Mouse (Mus musculus): ENCODE data around the gene Rnf17. TPM values are rescaled to one million over a fixed set of nuclear protein-coding genes. Genes with fewer than 3 reads are reported as not detected.
A peak's percentile ranks its signal among the peaks of the same experiment; 100 is the strongest.

The Rnf17 gene
- total and polyA plus RNA-seq, 3 experiments = 37.0 to 183 (median 46.4) TPM

GRCm38 (mm10) chr14:56462090-56462489, 59.7 kb downstream of the Rnf17 start (continued):
- TF ChIP-seq JUND (IDR thresholded peaks at IDR 0.05; ENCODE audit: low read depth, low read length) = no peak
- TF ChIP-seq MYB (IDR thresholded peaks at IDR 0.05; ENCODE audit: low read depth, low read length) = 0 out of 2 replicates have a peak, but pooled peaks have one; percentile 24
- no peak for TF ChIP-seq MYC (IDR thresholded peaks at IDR 0.05; ENCODE audit: low read depth, low read length)
- no peak for TF ChIP-seq MAX (IDR thresholded peaks at IDR 0.05; ENCODE audit: low read length)
- no peak for TF ChIP-seq POLR2AphosphoS5 (IDR thresholded peaks at IDR 0.05; ENCODE audit: borderline replicate concordance, low read depth, low read length)
- no peak for TF ChIP-seq GABPA (IDR thresholded peaks at IDR 0.05; ENCODE audit: low read depth, low read length)
- no peak for TF ChIP-seq POLR2AphosphoS2 (IDR thresholded peaks at IDR 0.05; ENCODE audit: low read length)
- no peak for TF ChIP-seq RAD21 (IDR thresholded peaks at IDR 0.05; ENCODE audit: low read depth, low read length)
- TF ChIP-seq ZNF384 (IDR thresholded peaks at IDR 0.05; ENCODE audit: low read depth, low read length) = no peak
- TF ChIP-seq TCF12 (IDR thresholded peaks at IDR 0.05; ENCODE audit: low read depth, low read length) = no peak
- TF ChIP-seq TBP (IDR thresholded peaks at IDR 0.05; ENCODE audit: low read depth, low read length) = no peak
- peak; percentile 41 to 71; a peak in 2 of 4 replicates for TF ChIP-seq EP300 (IDR thresholded peaks at IDR 0.05; ENCODE audit: low read depth in 1 of 2, low read length in 2 of 2)
- no peak for TF ChIP-seq HCFC1 (IDR thresholded peaks at IDR 0.05; ENCODE audit: low read depth, low read length)
- no peak for TF ChIP-seq USF2 (IDR thresholded peaks at IDR 0.05; ENCODE audit: borderline replicate concordance in 1 of 2, insufficient read depth in 1 of 2, low read depth in 1 of 2, low read length in 2 of 2)
- TF ChIP-seq SMC3 (IDR thresholded peaks at IDR 0.05; ENCODE audit: low read depth, low read length) = no peak
- TF ChIP-seq KAT2A (conservative IDR thresholded peaks at IDR 0.05; ENCODE audit: low read depth, low read length) = no peak
- TF ChIP-seq E2F4 (IDR thresholded peaks at IDR 0.05; ENCODE audit: borderline replicate concordance, low read depth, low read length) = no peak
- no peak for TF ChIP-seq MAZ (IDR thresholded peaks at IDR 0.05; ENCODE audit: low read depth, low read length)
- TF ChIP-seq SIN3A (IDR thresholded peaks at IDR 0.05; ENCODE audit: low read length) = no peak
- TF ChIP-seq CHD1 (IDR thresholded peaks at IDR 0.05; ENCODE audit: low read depth, low read length) = no peak
- 0 out of 2 replicates have a peak, but pooled peaks have one; percentile 28 for TF ChIP-seq GATA1 (IDR thresholded peaks at IDR 0.05; ENCODE audit: low read depth, low read length)

DNA sequence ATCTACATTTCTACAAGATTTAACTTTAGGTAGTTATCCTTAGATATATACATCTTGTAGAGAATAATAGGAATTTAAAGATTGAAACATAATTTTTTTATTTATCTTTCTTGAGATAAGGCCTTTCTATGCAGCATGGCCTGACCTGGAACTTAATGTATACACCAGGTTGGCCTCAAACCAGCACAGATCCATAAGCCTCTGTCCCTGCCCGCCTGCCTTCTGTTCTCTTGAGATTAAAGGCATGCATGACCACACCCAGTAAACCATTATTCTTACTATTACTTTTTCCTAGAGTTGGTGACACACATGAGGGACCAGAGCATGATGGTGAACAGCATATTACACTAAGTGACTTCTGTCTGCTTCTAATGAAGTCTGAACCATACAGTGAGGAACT, 60.3 kb downstream of the Rnf17 start:
- H3K4me3 ChIP-seq (ENCODE audit: control insufficient read depth in 1 of 2, insufficient read depth in 1 of 2, low read depth in 2 of 2, low read length in 2 of 2) = no peak overlapping the region
- H3K9ac ChIP-seq (ENCODE audit: control insufficient read depth, low read depth, low read length, poor library complexity, severe bottlenecking) = no peak overlapping the region
- peaks cover 20 to 31% of the 10 kb centered on the region in 2 experiments for H3K36me3 ChIP-seq (ENCODE audit: control insufficient read depth in 1 of 2, insufficient read depth in 2 of 2, low read length in 2 of 2)
- no peaks in the 10 kb centered on the region for H3K27me3 ChIP-seq (ENCODE audit: control insufficient read depth in 1 of 2, insufficient read depth in 2 of 2, low read length in 2 of 2)
- H3K79me2 ChIP-seq (ENCODE audit: control insufficient read depth, insufficient read depth, low read length, poor library complexity) = no peaks in the 10 kb centered on the region
- TF ChIP-seq RCOR1 (IDR thresholded peaks at IDR 0.05; ENCODE audit: low read depth, low read length) (no peak), CHD1 (IDR thresholded peaks at IDR 0.05; ENCODE audit: low read depth, low read length) (no peak), EP300 (IDR thresholded peaks at IDR 0.05; ENCODE audit: low read depth in 1 of 2, low read length in 2 of 2) (peak; percentile 50 to 62; a peak in 2 of 4 replicates), MYB (IDR thresholded peaks at IDR 0.05; ENCODE audit: low read depth, low read length) (no peak), TBP (IDR thresholded peaks at IDR 0.05; ENCODE audit: low read depth, low read length) (no peak), ZC3H11A (IDR thresholded peaks at IDR 0.05; ENCODE audit: low read depth, low read length) (no peak), CTCF (IDR thresholded peaks at IDR 0.05 in 2 of 3, conservative IDR thresholded peaks at IDR 0.05 in 1 of 3; ENCODE audit: control insufficient read depth in 1 of 3, insufficient read depth in 1 of 3, low read depth in 2 of 3, low read length in 3 of 3, poor library complexity in 1 of 3, severe bottlenecking in 1 of 3) (no peak), TCF12 (IDR thresholded peaks at IDR 0.05; ENCODE audit: low read depth, low read length) (peak; percentile 53; the same call in 1 of the 2 replicates), MAX (IDR thresholded peaks at IDR 0.05; ENCODE audit: low read length) (no peak), NELFE (IDR thresholded peaks at IDR 0.05; ENCODE audit: low read depth, low read length) (no peak), POLR2AphosphoS2 (IDR thresholded peaks at IDR 0.05; ENCODE audit: low read length) (no peak), TAL1 (IDR thresholded peaks at IDR 0.05; ENCODE audit: low read length) (peak; percentile 64), GATA1 (IDR thresholded peaks at IDR 0.05; ENCODE audit: low read depth, low read length) (peak; percentile 64), MAZ (IDR thresholded peaks at IDR 0.05; ENCODE audit: low read depth, low read length) (no peak), BHLHE40 (IDR thresholded peaks at IDR 0.05; ENCODE audit: borderline replicate concordance, low read depth, low read length) (no peak), ETS1 (IDR thresholded peaks at IDR 0.05; ENCODE audit: low read depth, low read length) (no peak)
- H3K27ac ChIP-seq (ENCODE audit: control insufficient read depth, low read depth, low read length) = no peak overlapping the region
- peaks cover 2 to 11% of the 10 kb centered on the region in 2 experiments; a peak in 2 of 4 replicates for H3K4me1 ChIP-seq (ENCODE audit: control insufficient read depth in 1 of 2, insufficient read depth in 2 of 2, low read length in 2 of 2)
- DNase-seq (ENCODE audit: low read depth, low spot score) = peak; percentile 67
- no peaks in the 10 kb centered on the region for H3K9me3 ChIP-seq (replicated peaks; ENCODE audit: insufficient read depth, low read length)
